Mouse (Mus musculus) ES-Bruce4 (cell line): Measurements from ENCODE around the gene Med17.

ENCODE experiments used
- CTCF ChIP-seq: IDR thresholded peaks from one replicate; pipeline ENCODE4 v1.8.1; 2011; ENCODE audit warnings: low read depth, low read length
- EP300 ChIP-seq: IDR thresholded peaks from 2 replicates; pipeline ENCODE4 v1.6.1; 2011; ENCODE audit warnings: low read depth, low read length; ENCODE audit not compliant: insufficient read depth
- POLR2A ChIP-seq: IDR thresholded peaks from one replicate; pipeline ENCODE4 v1.8.1; 2011; ENCODE audit warnings: low read length; ENCODE audit not compliant: insufficient read depth

GRCm38 (mm10) chr9:15256214-15256613, 23.5 kb downstream of the Med17 start:
- TF ChIP-seq CTCF (no peak), EP300 (no peak), POLR2A (no peak)
